Mouse (Mus musculus) kidney, embryonic 14.5 days (tissue): ENCODE measurements around the gene C8g. TPM values are rescaled to one million over a fixed set of nuclear protein-coding genes. Genes with fewer than 3 reads are reported as not detected.

Experiments
- ATAC-seq: fragments of 200-750 bp; cut with Nextera tagmentation; 2 replicates; pipeline ENCODE4 v1.8.0; 2017; ENCODE audit warnings: moderate number of reproducible peaks, mild to moderate bottlenecking, moderate TSS enrichment, moderate library complexity; ENCODE audit not compliant: low FRiP score, low TSS enrichment
- H3K27ac ChIP-seq: fragments of 300-500 bp; sonication (generic); 2 replicates; pipeline ENCODE4 v1.5.1; 2014; ENCODE audit warnings: low read depth, mild to moderate bottlenecking, low read length, moderate library complexity, mixed read lengths
- H3K27me3 ChIP-seq: fragments of 300-500 bp; sonication (generic); 2 replicates; pipeline ENCODE4 v1.6.1; 2014; ENCODE audit warnings: mild to moderate bottlenecking, low read length; ENCODE audit not compliant: control insufficient read depth, insufficient read depth
- H3K36me3 ChIP-seq: fragments of 300-500 bp; sonication (generic); 2 replicates; pipeline ENCODE4 v1.6.1; 2014; ENCODE audit warnings: low read length, mixed read lengths; ENCODE audit not compliant: control insufficient read depth, insufficient read depth
- H3K4me1 ChIP-seq: fragments of 300-500 bp; sonication (generic); 2 replicates; pipeline ENCODE4 v1.6.1; 2014; ENCODE audit warnings: low read length, mixed read lengths; ENCODE audit not compliant: control insufficient read depth, insufficient read depth
- H3K4me2 ChIP-seq: fragments of 300-500 bp; sonication (generic); replicated peaks from 2 replicates; pipeline ENCODE4 v1.6.1; 2014; ENCODE audit warnings: low read depth, mild to moderate bottlenecking, low read length
- H3K4me3 ChIP-seq: fragments of 300-500 bp; sonication (generic); 2 replicates; pipeline ENCODE4 v1.5.1; 2014; ENCODE audit warnings: mild to moderate bottlenecking, low read length
- H3K9ac ChIP-seq: fragments of 300-500 bp; sonication (generic); 2 replicates; pipeline ENCODE4 v1.6.1; 2014; ENCODE audit warnings: low read depth, mild to moderate bottlenecking, low read length, moderate library complexity
- H3K9me3 ChIP-seq: fragments of 300-500 bp; sonication (generic); 2 replicates; pipeline ENCODE4 v1.6.1; 2016; ENCODE audit warnings: low read length; ENCODE audit not compliant: control insufficient read depth
- whole genome bisulfite sequencing: fragments of 180-500 bp; shearing (Covaris S2); extraction: QIAGEN DNeasy Blood & Tissue Kit; methylation state at CpG from one replicate; pipeline ENCODE4 v1.1.7; 2014; 5-methylcytosine and 5-hydroxymethylcytosine counted together
- polyA plus RNA-seq: library from polyadenylated mRNA; unstranded; fragments of >200 nt; fragmentation: Nextera tagmentation; extraction: Ambion mirVana; gene quantifications from 2 replicates; pipeline ENCODE4 v1.2.1, GENCODE M21; 2014

C8g gene
- polyA plus RNA-seq, 1 experiment from 2014 or later: 9.8 TPM

- H3K9me3 ChIP-seq: no peaks in the 10 kb centered on the region
- WGBS: 88% methylated on average over 8 of the region's 8 CpGs
- no peak overlapping the region for H3K4me3 ChIP-seq
- H3K27me3 ChIP-seq: no peaks in the 10 kb centered on the region
- H3K27ac ChIP-seq: no peak overlapping the region
- H3K9ac ChIP-seq: no peak overlapping the region
- no peak overlapping the region for H3K4me2 ChIP-seq
- no peaks in the 10 kb centered on the region for H3K4me1 ChIP-seq
- no peak for ATAC-seq
- no peaks in the 10 kb centered on the region for H3K36me3 ChIP-seq
These were observed 24.0 kb downstream of the C8g start for GRCm38 (mm10) chr2:25477541-25477940.

GRCm38 (mm10) chr2:25472550-25472949, 29.0 kb downstream of the C8g start:
- Histone ChIP-seq H3K4me2 (no peak overlapping the region), H3K27me3 (no peaks in the 10 kb centered on the region), H3K9me3 (no peaks in the 10 kb centered on the region), H3K9ac (no peak overlapping the region), H3K4me3 (no peak overlapping the region), H3K4me1 (no peaks in the 10 kb centered on the region), H3K27ac (no peak overlapping the region), H3K36me3 (no peaks in the 10 kb centered on the region)
- no peak for ATAC-seq
- 77% methylated on average over 2 of the region's 2 CpGs for WGBS

- no peak within 1 kb of the TSS for H3K27ac ChIP-seq
- no peak within 1 kb of the TSS for H3K9ac ChIP-seq
- no peak for ATAC-seq
- WGBS: 50% methylated on average over 6 of the region's 6 CpGs
- no peaks in the 10 kb centered on the region for H3K4me1 ChIP-seq
- no peak within 1 kb of the TSS for H3K4me2 ChIP-seq
- no peak within 1 kb of the TSS for H3K4me3 ChIP-seq
- no peaks in the 10 kb centered on the region for H3K9me3 ChIP-seq
- no peaks in the 10 kb centered on the region for H3K36me3 ChIP-seq
- H3K27me3 ChIP-seq: no peaks in the 10 kb centered on the region
These were observed 31.6 kb downstream of the C8g start, which contains the start of gene Ptgds for GRCm38 (mm10) chr2:25469969-25470368. TSS of gene Ptgds (minus strand) at chr2:25470046.

GRCm38 (mm10) chr2:25468962-25469915, 32.3 kb downstream of the C8g start:
- H3K9me3 ChIP-seq: no peaks in the 10 kb centered on the region
- no peak overlapping the region for H3K4me3 ChIP-seq
- H3K27me3 ChIP-seq: no peaks in the 10 kb centered on the region
- WGBS: 77% methylated on average over 10 of the region's 10 CpGs
- H3K4me1 ChIP-seq: no peaks in the 10 kb centered on the region
- H3K9ac ChIP-seq: no peak overlapping the region
- no peak overlapping the region for H3K4me2 ChIP-seq
- no peaks in the 10 kb centered on the region for H3K36me3 ChIP-seq
- no peak overlapping the region for H3K27ac ChIP-seq
- no peak for ATAC-seq

- Histone ChIP-seq H3K4me3 (no peak overlapping the region), H3K9me3 (no peaks in the 10 kb centered on the region), H3K4me1 (no peaks in the 10 kb centered on the region), H3K9ac (no peak overlapping the region), H3K27ac (no peak overlapping the region), H3K27me3 (no peaks in the 10 kb centered on the region), H3K4me2 (no peak overlapping the region), H3K36me3 (no peaks in the 10 kb centered on the region)
- WGBS: 80% methylated on average over 14 of the region's 14 CpGs
- ATAC-seq: no peak
These were observed 33.8 kb downstream of the C8g start for GRCm38 (mm10) chr2:25467606-25468303.

GRCm38 (mm10) chr2:25465816-25466635, 35.5 kb downstream of the C8g start:
- no peaks in the 10 kb centered on the region for H3K36me3 ChIP-seq
- WGBS: 48% methylated on average over 10 of the region's 10 CpGs
- no peak overlapping the region for H3K4me2 ChIP-seq
- no peaks in the 10 kb centered on the region; the same call in 1 of the 2 replicates for H3K4me1 ChIP-seq
- H3K27ac ChIP-seq: no peak overlapping the region
- H3K4me3 ChIP-seq: no peak overlapping the region
- ATAC-seq: no peak
- no peaks in the 10 kb centered on the region for H3K27me3 ChIP-seq
- H3K9ac ChIP-seq: no peak overlapping the region
- no peaks in the 10 kb centered on the region for H3K9me3 ChIP-seq

- no peak overlapping the region for H3K27ac ChIP-seq
- WGBS: 86% methylated on average over 2 of the region's 2 CpGs
- H3K9me3 ChIP-seq: no peaks in the 10 kb centered on the region
- no peaks in the 10 kb centered on the region for H3K36me3 ChIP-seq
- H3K27me3 ChIP-seq: no peaks in the 10 kb centered on the region
- no peak overlapping the region for H3K9ac ChIP-seq
- H3K4me1 ChIP-seq: no peaks in the 10 kb centered on the region; the same call in 1 of the 2 replicates
- ATAC-seq: no peak
- no peak overlapping the region for H3K4me2 ChIP-seq
- no peak overlapping the region for H3K4me3 ChIP-seq
These were observed 36.3 kb downstream of the C8g start for GRCm38 (mm10) chr2:25465256-25465655.

- H3K27ac ChIP-seq: no peak overlapping the region
- no peaks in the 10 kb centered on the region; the same call in none of the 2 replicates for H3K4me1 ChIP-seq
- no peak overlapping the region for H3K9ac ChIP-seq
- no peak for ATAC-seq
- H3K36me3 ChIP-seq: no peaks in the 10 kb centered on the region; the same call in 1 of the 2 replicates
- no peak overlapping the region for H3K4me3 ChIP-seq
- WGBS: 90% methylated on average over 3 of the region's 3 CpGs
- H3K27me3 ChIP-seq: no peaks in the 10 kb centered on the region
- no peak overlapping the region for H3K4me2 ChIP-seq
- H3K9me3 ChIP-seq: no peaks in the 10 kb centered on the region
These were observed 37.9 kb downstream of the C8g start for GRCm38 (mm10) chr2:25463630-25464029.
